Comparison of ENCODE assay signal across 8 mouse cellular contexts in genomic region chr6:121144066-121144465, GRCm38 (mm10). TPM values are rescaled to one million over a fixed set of nuclear protein-coding genes. Genes with fewer than 3 reads are reported as not detected.
DNase-seq lines count a peak whose midpoint lies in the region; ATAC-seq and TF ChIP-seq lines count a peak whose summit lies in the region.

No protein-coding gene starts in this region.

- H3K9ac ChIP-seq in MEL (ENCODE audit: control insufficient read depth, low read depth, low read length, poor library complexity, severe bottlenecking): no peak overlapping the region
- no peak overlapping the region for H3K9ac ChIP-seq in lung, embryonic 16.5 days (ENCODE audit: low read length)

- WGBS in heart, embryonic 10.5 days: 50% methylated on average over 4 of the region's 4 CpGs
- WGBS in lung, embryonic 16.5 days: 41% methylated on average over 4 of the region's 4 CpGs

- no peaks in the 10 kb centered on the region for H3K79me2 ChIP-seq in MEL (ENCODE audit: control insufficient read depth, insufficient read depth, low read length, poor library complexity)

- H3K27ac ChIP-seq in heart, embryonic 10.5 days: no peak overlapping the region
- no peak overlapping the region for H3K27ac ChIP-seq in MEL (ENCODE audit: control insufficient read depth, low read depth, low read length)
- H3K27ac ChIP-seq in gastrocnemius, adult 2 months: peak overlapping the region; percentile 52
- peak overlapping the region; percentile 49; the same call in 1 of the 2 replicates for H3K27ac ChIP-seq in lung, embryonic 16.5 days (ENCODE audit: low read length)

- no peaks in the 10 kb centered on the region for H3K27me3 ChIP-seq in heart, embryonic 10.5 days (ENCODE audit: insufficient read depth, poor library complexity, severe bottlenecking)
- peaks cover 0 to 3% of the 10 kb centered on the region in 2 experiments; a peak in 1 of 4 replicates for H3K27me3 ChIP-seq in MEL (ENCODE audit: control insufficient read depth in 1 of 2, insufficient read depth in 2 of 2, low read length in 2 of 2)
- H3K27me3 ChIP-seq in lung, embryonic 16.5 days (ENCODE audit: control insufficient read depth, insufficient read depth, low read depth, low read length): peaks cover 17% of the 10 kb centered on the region; the same call in 1 of the 2 replicates

- DNase-seq in heart, adult 11 months: peak; percentile 97
- no peak for DNase-seq in heart, embryonic 10.5 days (ENCODE audit: low spot score)
- peak; percentile 65 for DNase-seq in MEL (ENCODE audit: low read depth, low spot score)
- DNase-seq in gastrocnemius, adult 2 months: peak; percentile 78
- DNase-seq in kidney, adult 18-20 months: peak; percentile 72
- DNase-seq in thymus, postnatal 0 days (ENCODE audit: low spot score): no peak

- ATAC-seq in lung, embryonic 16.5 days (ENCODE audit: low read depth): peak; percentile 85
- no peak for ATAC-seq in granulocyte monocyte progenitor cell, adult 5-6 weeks (replicated peaks; ENCODE audit: poor library complexity, severe bottlenecking)

- no peak overlapping the region for H3K4me2 ChIP-seq in lung, embryonic 16.5 days (ENCODE audit: low read depth, low read length)

- TF ChIP-seq CTCF in MEL (IDR thresholded peaks at IDR 0.05 in 2 of 3, conservative IDR thresholded peaks at IDR 0.05 in 1 of 3; ENCODE audit: control insufficient read depth in 1 of 3, insufficient read depth in 1 of 3, low read depth in 2 of 3, low read length in 3 of 3, poor library complexity in 1 of 3, severe bottlenecking in 1 of 3): no peak
- no peak for TF ChIP-seq CTCF in gastrocnemius, adult 2 months (IDR thresholded peaks at IDR 0.05)

- H3K4me3 ChIP-seq in heart, embryonic 10.5 days: no peak overlapping the region
- no peak overlapping the region for H3K4me3 ChIP-seq in MEL (ENCODE audit: control insufficient read depth in 1 of 2, insufficient read depth in 1 of 2, low read depth in 2 of 2, low read length in 2 of 2)
- H3K4me3 ChIP-seq in gastrocnemius, adult 2 months: no peak overlapping the region
- no peak overlapping the region for H3K4me3 ChIP-seq in lung, embryonic 16.5 days (ENCODE audit: low read length)

- H3K9me3 ChIP-seq in heart, embryonic 10.5 days: no peaks in the 10 kb centered on the region
- H3K9me3 ChIP-seq in MEL (replicated peaks; ENCODE audit: insufficient read depth, low read length): no peaks in the 10 kb centered on the region
- H3K9me3 ChIP-seq in lung, embryonic 16.5 days (ENCODE audit: control insufficient read depth, low read length): no peaks in the 10 kb centered on the region

- H3K4me1 ChIP-seq in heart, embryonic 10.5 days: peaks cover 29% of the 10 kb centered on the region
- H3K4me1 ChIP-seq in MEL (ENCODE audit: control insufficient read depth in 1 of 2, insufficient read depth in 2 of 2, low read length in 2 of 2): no peaks in the 10 kb centered on the region; a peak in 1 of 4 replicates
- peaks cover 48% of the 10 kb centered on the region for H3K4me1 ChIP-seq in lung, embryonic 16.5 days (replicated peaks; ENCODE audit: control insufficient read depth, insufficient read depth, low read length)

- TF ChIP-seq RAD21 in MEL (IDR thresholded peaks at IDR 0.05; ENCODE audit: low read depth, low read length): no peak

- no peak for TF ChIP-seq EP300 in MEL (IDR thresholded peaks at IDR 0.05; ENCODE audit: low read depth in 1 of 2, low read length in 2 of 2)

- TF ChIP-seq POLR2A in MEL (IDR thresholded peaks at IDR 0.05; ENCODE audit: control insufficient read depth in 1 of 2, insufficient read depth in 1 of 2, low read depth in 1 of 2, low read length in 2 of 2, poor library complexity in 1 of 2): no peak

- H3K36me3 ChIP-seq in heart, embryonic 10.5 days: no peaks in the 10 kb centered on the region
- no peaks in the 10 kb centered on the region for H3K36me3 ChIP-seq in MEL (ENCODE audit: control insufficient read depth in 1 of 2, insufficient read depth in 2 of 2, low read length in 2 of 2)
- no peaks in the 10 kb centered on the region for H3K36me3 ChIP-seq in lung, embryonic 16.5 days (ENCODE audit: control insufficient read depth, insufficient read depth, low read length)

- intact Hi-C loops in gastrocnemius, adult 2 months (cut with DNase I): no loop called here

TF ChIP-seq in MEL, 35 proteins besides CTCF, POLR2A, EP300 and RAD21:
- TF ChIP-seq MYC (IDR thresholded peaks at IDR 0.05; ENCODE audit: low read depth, low read length) (no peak), MAFK (IDR thresholded peaks at IDR 0.05; ENCODE audit: borderline replicate concordance, low read depth, low read length) (peak; percentile 74; the same call in 1 of the 2 replicates)
TF ChIP-seq in MEL: peak in this region for 1.

RNA-seq across cellular contexts. Expression of gene Mical3, which starts 13.3 kb away (rescaled TPM):
- 25.8 and 37.3 TPM in 2 replicates for polyA plus RNA-seq in heart, embryonic 10.5 days (2016; fragmentation: Nextera tagmentation; extraction: Ambion mirVana)
- 19.8 and 24.7 TPM in 2 replicates for total RNA-seq in MEL (2012; rRNA removed)
- polyA plus RNA-seq in MEL (2012; ENCODE audit: insufficient read depth in 1 of 2, insufficient read length in 2 of 2, low read depth in 1 of 2, low replicate concordance in 2 of 2, missing spikeins in 1 of 2): 100 to 1,000 TPM in 1 of 2 experiments, 10 to 100 TPM in 1; 31.4 to 125 TPM
- 10 to 100 TPM; 53.3 to 71.9 TPM for total RNA-seq in gastrocnemius, adult 2 months (2021)
- polyA plus RNA-seq in lung, embryonic 16.5 days (2015; fragmentation: Nextera tagmentation; extraction: Ambion mirVana): 15.9 and 18.0 TPM in 2 replicates
- 12.8 and 15.3 TPM in 2 replicates for polyA plus RNA-seq in thymus, postnatal 0 days (2015; fragmentation: Nextera tagmentation; extraction: Ambion mirVana)
- 10.7 and 11.2 TPM in 2 replicates for total RNA-seq in granulocyte monocyte progenitor cell, adult 5-6 weeks (2014; fragmentation: Nextera tagmentation)
- 5.6 and 6.4 TPM in 2 replicates for total RNA-seq in granulocyte monocyte progenitor cell, adult 5-6 weeks (2017)

RNA-seq across cellular contexts. Expression of gene Pex26, which starts 39.4 kb away (rescaled TPM):
- polyA plus RNA-seq in heart, embryonic 10.5 days (2016; fragmentation: Nextera tagmentation; extraction: Ambion mirVana): 5.1 and 6.6 TPM in 2 replicates
- 5.7 and 6.9 TPM in 2 replicates for total RNA-seq in MEL (2012; rRNA removed)
- 1 to 10 TPM in 1 of 2 experiments, not detected in 1; 9.9 TPM for polyA plus RNA-seq in MEL (2012; ENCODE audit: insufficient read depth in 1 of 2, insufficient read length in 2 of 2, low read depth in 1 of 2, low replicate concordance in 2 of 2, missing spikeins in 1 of 2)
- total RNA-seq in gastrocnemius, adult 2 months (2021): 1 to 10 TPM; 3.5 to 3.8 TPM
- 15.6 and 17.6 TPM in 2 replicates for polyA plus RNA-seq in lung, embryonic 16.5 days (2015; fragmentation: Nextera tagmentation; extraction: Ambion mirVana)
- 7.3 and 8.0 TPM in 2 replicates for polyA plus RNA-seq in thymus, postnatal 0 days (2015; fragmentation: Nextera tagmentation; extraction: Ambion mirVana)
- 9.7 and 11.5 TPM in 2 replicates for total RNA-seq in granulocyte monocyte progenitor cell, adult 5-6 weeks (2014; fragmentation: Nextera tagmentation)
- total RNA-seq in granulocyte monocyte progenitor cell, adult 5-6 weeks (2017): 6.5 and 8.3 TPM in 2 replicates

Comparison
In these comparisons a context has a peak if more than half of its experiments do, and no peak if none do; other contexts are left out.
1. DNase-seq: peak in heart, adult 11 months (single experiment), MEL (single experiment), gastrocnemius, adult 2 months (single experiment) and kidney, adult 18-20 months (single experiment); none in heart, embryonic 10.5 days (single experiment) and thymus, postnatal 0 days (single experiment).
2. H3K27ac ChIP-seq: peak in gastrocnemius, adult 2 months (single experiment) and lung, embryonic 16.5 days (single experiment); none in heart, embryonic 10.5 days (single experiment) and MEL (single experiment).